Mouse (Mus musculus): Measurements from ENCODE around the gene Hdgfl3. TPM values are rescaled to one million over a fixed set of nuclear protein-coding genes. Genes with fewer than 3 reads are reported as not detected.

The Hdgfl3 gene
- total and polyA plus RNA-seq, 3 experiments, result 0.16 TPM; not detected in 2

GRCm38 (mm10) chr7:81858236-81858635 lies 76.0 kb downstream of the Hdgfl3 start:
- Histone ChIP-seq H3K4me3 (ENCODE audit: low read depth, low read length) (no peak overlapping the region), H3K4me1 (ENCODE audit: insufficient read depth, low read depth, low read length) (no peaks in the 10 kb centered on the region), H3K27me3 (ENCODE audit: insufficient read depth, low read length) (peaks cover 11% of the 10 kb centered on the region), H3K36me3 (replicated peaks) (no peaks in the 10 kb centered on the region), H3K9me3 (replicated peaks) (no peaks in the 10 kb centered on the region)
- ATAC-seq (ENCODE audit: extremely low read depth, insufficient number of reproducible peaks, low FRiP score, poor library complexity, severe bottlenecking) (no peak), DNase-seq (ENCODE audit: low spot score) (no peak)
- TF ChIP-seq TAL1 (conservative IDR thresholded peaks at IDR 0.05; ENCODE audit: low read depth, low read length), result no peak
- TF ChIP-seq POLR2AphosphoS5 (IDR thresholded peaks at IDR 0.05; ENCODE audit: insufficient replicate concordance, low read depth, low read length), result no peak
- no peak for TF ChIP-seq GATA2 (IDR thresholded peaks at IDR 0.05; ENCODE audit: borderline replicate concordance, low read depth, low read length)
- no peak for TF ChIP-seq GATA1 (IDR thresholded peaks at IDR 0.05; ENCODE audit: borderline replicate concordance, low read length)
- TF ChIP-seq CTCF (IDR thresholded peaks at IDR 0.05; ENCODE audit: low read depth, low read length), result no peak

GRCm38 (mm10) chr7:81856221-81856620 lies 78.1 kb downstream of the Hdgfl3 start:
- no peak for DNase-seq (ENCODE audit: low spot score)
- Histone ChIP-seq H3K9me3 (replicated peaks) (no peaks in the 10 kb centered on the region), H3K4me1 (ENCODE audit: insufficient read depth, low read depth, low read length) (no peaks in the 10 kb centered on the region), H3K4me3 (ENCODE audit: low read depth, low read length) (no peak overlapping the region), H3K36me3 (replicated peaks) (no peaks in the 10 kb centered on the region), H3K27me3 (ENCODE audit: insufficient read depth, low read length) (peaks cover 7% of the 10 kb centered on the region)
- ATAC-seq (ENCODE audit: extremely low read depth, insufficient number of reproducible peaks, low FRiP score, poor library complexity, severe bottlenecking), result no peak
- no peak for TF ChIP-seq GATA2 (IDR thresholded peaks at IDR 0.05; ENCODE audit: borderline replicate concordance, low read depth, low read length)
- TF ChIP-seq POLR2AphosphoS5 (IDR thresholded peaks at IDR 0.05; ENCODE audit: insufficient replicate concordance, low read depth, low read length), result no peak
- no peak for TF ChIP-seq CTCF (IDR thresholded peaks at IDR 0.05; ENCODE audit: low read depth, low read length)
- TF ChIP-seq TAL1 (conservative IDR thresholded peaks at IDR 0.05; ENCODE audit: low read depth, low read length), result no peak
- no peak for TF ChIP-seq GATA1 (IDR thresholded peaks at IDR 0.05; ENCODE audit: borderline replicate concordance, low read length)

GRCm38 (mm10) chr7:81855694-81856093 lies 78.6 kb downstream of the Hdgfl3 start, which contains the start of gene Gm10160:
Gene Gm10160, minus strand, starts transcription at chr7:81855794.
- H3K36me3 ChIP-seq (replicated peaks), result no peaks in the 10 kb centered on the region
- ATAC-seq (ENCODE audit: extremely low read depth, insufficient number of reproducible peaks, low FRiP score, poor library complexity, severe bottlenecking) (no peak), DNase-seq (ENCODE audit: low spot score) (no peak)
- H3K9me3 ChIP-seq (replicated peaks), result no peaks in the 10 kb centered on the region
- peaks cover 7% of the 10 kb centered on the region for H3K27me3 ChIP-seq (ENCODE audit: insufficient read depth, low read length)
- no peaks in the 10 kb centered on the region for H3K4me1 ChIP-seq (ENCODE audit: insufficient read depth, low read depth, low read length)
- H3K4me3 ChIP-seq (ENCODE audit: low read depth, low read length), result no peak within 1 kb of the TSS
- no peak for TF ChIP-seq CTCF (IDR thresholded peaks at IDR 0.05; ENCODE audit: low read depth, low read length)
- no peak for TF ChIP-seq TAL1 (conservative IDR thresholded peaks at IDR 0.05; ENCODE audit: low read depth, low read length)
- TF ChIP-seq GATA1 (IDR thresholded peaks at IDR 0.05; ENCODE audit: borderline replicate concordance, low read length), result no peak
- no peak for TF ChIP-seq POLR2AphosphoS5 (IDR thresholded peaks at IDR 0.05; ENCODE audit: insufficient replicate concordance, low read depth, low read length)
- no peak for TF ChIP-seq GATA2 (IDR thresholded peaks at IDR 0.05; ENCODE audit: borderline replicate concordance, low read depth, low read length)

GRCm38 (mm10) chr7:81854568-81855307 lies 79.5 kb downstream of the Hdgfl3 start:
- Histone ChIP-seq H3K36me3 (replicated peaks) (no peaks in the 10 kb centered on the region), H3K27me3 (ENCODE audit: insufficient read depth, low read length) (peaks cover 4% of the 10 kb centered on the region; the same call in 1 of the 2 replicates), H3K4me3 (ENCODE audit: low read depth, low read length) (no peak overlapping the region), H3K4me1 (ENCODE audit: insufficient read depth, low read depth, low read length) (no peaks in the 10 kb centered on the region), H3K9me3 (replicated peaks) (no peaks in the 10 kb centered on the region)
- ATAC-seq (ENCODE audit: extremely low read depth, insufficient number of reproducible peaks, low FRiP score, poor library complexity, severe bottlenecking), result no peak
- no peak for DNase-seq (ENCODE audit: low spot score)
- TF ChIP-seq CTCF (IDR thresholded peaks at IDR 0.05; ENCODE audit: low read depth, low read length), result no peak
- no peak for TF ChIP-seq POLR2AphosphoS5 (IDR thresholded peaks at IDR 0.05; ENCODE audit: insufficient replicate concordance, low read depth, low read length)
- TF ChIP-seq TAL1 (conservative IDR thresholded peaks at IDR 0.05; ENCODE audit: low read depth, low read length), result no peak
- TF ChIP-seq GATA2 (IDR thresholded peaks at IDR 0.05; ENCODE audit: borderline replicate concordance, low read depth, low read length), result no peak
- no peak for TF ChIP-seq GATA1 (IDR thresholded peaks at IDR 0.05; ENCODE audit: borderline replicate concordance, low read length)

GRCm38 (mm10) chr7:81851706-81852105 lies 82.6 kb downstream of the Hdgfl3 start:
- no peaks in the 10 kb centered on the region for H3K4me1 ChIP-seq (ENCODE audit: insufficient read depth, low read depth, low read length)

GRCm38 (mm10) chr7:81850171-81850570 lies 84.1 kb downstream of the Hdgfl3 start:
- ATAC-seq (ENCODE audit: extremely low read depth, insufficient number of reproducible peaks, low FRiP score, poor library complexity, severe bottlenecking), result no peak
- H3K4me3 ChIP-seq (ENCODE audit: low read depth, low read length), result no peak overlapping the region
- H3K4me1 ChIP-seq (ENCODE audit: insufficient read depth, low read depth, low read length), result no peaks in the 10 kb centered on the region
- DNase-seq (ENCODE audit: low spot score), result no peak
- no peaks in the 10 kb centered on the region for H3K36me3 ChIP-seq (replicated peaks)
- H3K9me3 ChIP-seq (replicated peaks), result no peaks in the 10 kb centered on the region
- TF ChIP-seq POLR2AphosphoS5 (IDR thresholded peaks at IDR 0.05; ENCODE audit: insufficient replicate concordance, low read depth, low read length) (no peak), GATA1 (IDR thresholded peaks at IDR 0.05; ENCODE audit: borderline replicate concordance, low read length) (no peak), TAL1 (conservative IDR thresholded peaks at IDR 0.05; ENCODE audit: low read depth, low read length) (no peak), CTCF (IDR thresholded peaks at IDR 0.05; ENCODE audit: low read depth, low read length) (no peak), GATA2 (IDR thresholded peaks at IDR 0.05; ENCODE audit: borderline replicate concordance, low read depth, low read length) (no peak)
- H3K27me3 ChIP-seq (ENCODE audit: insufficient read depth, low read length), result peaks cover 8% of the 10 kb centered on the region; the same call in 1 of the 2 replicates

More at GRCm38 (mm10) chr7:81851706-81852105, 82.6 kb downstream of the Hdgfl3 start:
- DNase-seq (ENCODE audit: low spot score), result no peak
- no peak for TF ChIP-seq GATA1 (IDR thresholded peaks at IDR 0.05; ENCODE audit: borderline replicate concordance, low read length)
- no peak for TF ChIP-seq CTCF (IDR thresholded peaks at IDR 0.05; ENCODE audit: low read depth, low read length)
- no peak for TF ChIP-seq GATA2 (IDR thresholded peaks at IDR 0.05; ENCODE audit: borderline replicate concordance, low read depth, low read length)
- TF ChIP-seq TAL1 (conservative IDR thresholded peaks at IDR 0.05; ENCODE audit: low read depth, low read length), result no peak
- TF ChIP-seq POLR2AphosphoS5 (IDR thresholded peaks at IDR 0.05; ENCODE audit: insufficient replicate concordance, low read depth, low read length), result no peak
- no peak overlapping the region for H3K4me3 ChIP-seq (ENCODE audit: low read depth, low read length)
- no peak for ATAC-seq (ENCODE audit: extremely low read depth, insufficient number of reproducible peaks, low FRiP score, poor library complexity, severe bottlenecking)
- no peaks in the 10 kb centered on the region for H3K36me3 ChIP-seq (replicated peaks)
- H3K9me3 ChIP-seq (replicated peaks), result no peaks in the 10 kb centered on the region
- 0 out of 2 replicates have a peak, but pooled peaks cover 8% of the 10 kb centered on the region for H3K27me3 ChIP-seq (ENCODE audit: insufficient read depth, low read length)

Measured in G1E (cell line).